Mouse (Mus musculus) intestine, postnatal 0 days (tissue): ENCODE measurements around the gene Mtfr1l. TPM values are rescaled to one million over a fixed set of nuclear protein-coding genes. Genes with fewer than 3 reads are reported as not detected.
A peak's percentile ranks its signal among the peaks of the same experiment; 100 is the strongest.

Source experiments
- ATAC-seq: fragments of 200-750 bp; cut with Nextera tagmentation; 2 replicates; pipeline ENCODE4 v1.8.0; 2017; ENCODE audit warnings: mild to moderate bottlenecking, moderate TSS enrichment, moderate library complexity
- H3K27ac ChIP-seq: fragments of 300-500 bp; sonication (generic); 2 replicates; pipeline ENCODE4 v1.5.1; 2014; ENCODE audit warnings: mild to moderate bottlenecking, low read depth, low read length, moderate library complexity
- H3K27me3 ChIP-seq: fragments of 300-500 bp; sonication (generic); replicated peaks from 2 replicates; pipeline ENCODE4 v1.6.1; 2014; ENCODE audit warnings: low read length, mixed read lengths; ENCODE audit not compliant: control insufficient read depth, insufficient read depth
- H3K36me3 ChIP-seq: fragments of 300-500 bp; sonication (generic); 2 replicates; pipeline ENCODE4 v1.6.1; 2014; ENCODE audit warnings: mild to moderate bottlenecking, moderate library complexity; ENCODE audit not compliant: control insufficient read depth, insufficient read depth
- H3K4me1 ChIP-seq: fragments of 300-500 bp; sonication (generic); replicated peaks from 2 replicates; pipeline ENCODE4 v1.6.1; 2014; ENCODE audit warnings: antibody characterized with exemption, low read length, mixed read lengths; ENCODE audit not compliant: control insufficient read depth, insufficient read depth
- H3K4me2 ChIP-seq: fragments of 300-500 bp; sonication (generic); replicated peaks from 2 replicates; pipeline ENCODE4 v1.6.1; 2014; ENCODE audit warnings: low read depth, mild to moderate bottlenecking, moderate library complexity
- H3K4me3 ChIP-seq: fragments of 300-500 bp; sonication (generic); 2 replicates; pipeline ENCODE4 v1.5.1; 2014; ENCODE audit warnings: low read depth, low read length
- H3K9ac ChIP-seq: fragments of 300-500 bp; sonication (generic); 2 replicates; pipeline ENCODE4 v1.6.1; 2014; ENCODE audit warnings: mild to moderate bottlenecking, low read depth, low read length
- H3K9me3 ChIP-seq: fragments of 300-500 bp; sonication (generic); 2 replicates; pipeline ENCODE4 v1.6.1; 2016; ENCODE audit warnings: mixed run types; ENCODE audit not compliant: control insufficient read depth
- CTCF ChIP-seq: sonication (generic); IDR thresholded peaks from 2 replicates; pipeline ENCODE4 v1.5.1; 2016; ENCODE audit warnings: low read depth, mild to moderate bottlenecking, control low read depth, antibody characterized with exemption, moderate library complexity
- WGBS: fragments of 180-500 bp; shearing (Covaris S2); extraction: QIAGEN DNeasy Blood & Tissue Kit; methylation state at CpG from one replicate; pipeline ENCODE4 v1.1.7; 2014; 5-methylcytosine and 5-hydroxymethylcytosine counted together
- polyA plus RNA-seq: library from polyadenylated mRNA; unstranded; fragments of >200 nt; fragmentation: Nextera tagmentation; extraction: Ambion mirVana; gene quantifications from 2 replicates; pipeline ENCODE4 v1.2.1, GENCODE M21; 2015

Gene Mtfr1l
- polyA plus RNA-seq, 1 experiment from 2014 or later = 84.5 TPM

DNA sequence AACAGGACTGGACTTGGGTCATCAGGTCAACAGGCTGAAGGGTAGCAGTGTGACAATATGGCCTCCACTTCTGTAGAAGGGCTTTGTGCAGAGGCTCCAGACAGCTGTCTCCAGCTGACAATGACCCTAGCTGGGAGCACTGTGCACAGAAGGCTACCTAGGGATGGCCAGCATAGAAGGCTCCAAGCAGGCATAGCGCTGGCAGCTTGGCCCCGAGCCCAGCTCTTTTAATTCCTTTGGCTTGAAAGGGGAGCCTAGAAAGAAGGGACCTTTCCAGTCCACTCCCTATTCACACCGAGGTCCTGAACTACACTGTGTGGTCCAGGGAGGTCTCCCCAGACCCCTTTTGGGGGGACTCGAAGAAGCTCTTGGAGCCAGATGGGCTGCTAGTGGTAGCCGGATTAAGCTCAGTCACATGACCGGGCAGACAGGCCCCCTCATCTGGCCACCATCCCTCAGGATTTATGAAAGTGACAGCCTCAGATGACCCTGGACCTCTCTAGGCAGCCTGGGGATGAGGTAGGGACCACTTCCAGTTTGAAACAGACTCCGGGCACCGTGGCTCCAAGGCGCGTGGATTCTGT is 3.9 kb upstream of the Mtfr1l start:
- Histone ChIP-seq H3K9me3 (no peaks in the 10 kb centered on the region), H3K27ac (no peak overlapping the region; the same call in 1 of the 2 replicates), H3K36me3 (peaks cover 17% of the 10 kb centered on the region), H3K9ac (no peak overlapping the region), H3K4me3 (no peak overlapping the region), H3K4me1 (no peaks in the 10 kb centered on the region), H3K4me2 (no peak overlapping the region), H3K27me3 (no peaks in the 10 kb centered on the region)
- WGBS = 89% methylated on average over 10 of the region's 10 CpGs
- TF ChIP-seq CTCF = no peak
- ATAC-seq = no peak

GRCm38 (mm10) chr4:134535787-134536151 is 582 bp upstream of the Mtfr1l start:
- Histone ChIP-seq H3K4me2 (peak overlapping the region; percentile 96), H3K36me3 (peaks cover 15% of the 10 kb centered on the region), H3K9ac (no peak overlapping the region), H3K27ac (no peak overlapping the region), H3K4me1 (no peaks in the 10 kb centered on the region), H3K4me3 (peak overlapping the region; percentile 82), H3K9me3 (no peaks in the 10 kb centered on the region), H3K27me3 (no peaks in the 10 kb centered on the region)
- 3% methylated on average over 8 of the region's 8 CpGs for WGBS
- ATAC-seq = no peak
- TF ChIP-seq CTCF = no peak

DNA sequence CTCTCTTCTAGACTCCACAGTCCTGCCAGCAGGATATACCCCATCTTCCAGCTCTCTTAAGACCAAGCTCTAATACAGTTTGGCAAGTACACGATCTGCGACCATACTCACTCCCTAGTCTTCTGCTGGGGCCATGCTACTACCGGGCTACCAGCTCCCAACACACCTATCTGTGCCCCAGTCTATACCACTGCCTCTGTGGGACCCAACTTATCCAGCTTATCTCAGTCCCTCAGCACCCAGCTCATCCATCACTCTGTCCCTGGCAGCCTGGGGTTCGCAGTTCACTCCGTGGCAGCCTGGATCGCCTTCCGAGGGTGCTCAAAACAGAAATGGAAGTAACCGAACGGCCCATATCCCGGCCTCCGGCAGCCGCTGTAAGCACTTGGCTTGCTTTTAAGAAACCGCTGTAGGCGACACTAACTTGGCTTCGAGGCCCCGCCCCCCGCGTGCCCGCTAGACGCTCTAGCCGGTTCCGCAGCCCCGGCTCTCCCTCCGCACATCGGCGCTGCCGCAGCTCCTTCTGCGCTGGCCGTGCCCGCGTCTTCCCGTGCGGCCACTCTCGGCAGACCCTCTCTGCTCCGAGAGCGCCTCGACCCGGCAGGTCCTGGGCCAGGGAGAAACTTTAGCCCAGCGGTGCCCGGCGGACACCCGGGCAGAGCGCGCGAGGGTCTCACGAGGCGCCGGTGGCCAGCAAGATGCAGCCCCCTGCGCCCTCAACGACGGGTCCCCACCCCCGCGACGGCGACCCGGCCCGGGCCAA is 882 bp downstream of the Mtfr1l start:
- H3K9me3 ChIP-seq = no peaks in the 10 kb centered on the region
- H3K27ac ChIP-seq = peak overlapping the region; percentile 94
- H3K27me3 ChIP-seq = no peaks in the 10 kb centered on the region
- peak overlapping the region; percentile 96 for H3K4me2 ChIP-seq
- 0 out of 2 replicates have a peak, but pooled peaks have one; percentile 12 for TF ChIP-seq CTCF
- under 1% methylated on average over 54 of the region's 57 CpGs for WGBS
- H3K4me1 ChIP-seq = no peaks in the 10 kb centered on the region
- H3K36me3 ChIP-seq = peaks cover 27% of the 10 kb centered on the region
- H3K4me3 ChIP-seq = peak overlapping the region; percentile 82
- ATAC-seq = peak; percentile 9; the same call in 1 of the 2 replicates
- peak overlapping the region; percentile 94 for H3K9ac ChIP-seq

DNA sequence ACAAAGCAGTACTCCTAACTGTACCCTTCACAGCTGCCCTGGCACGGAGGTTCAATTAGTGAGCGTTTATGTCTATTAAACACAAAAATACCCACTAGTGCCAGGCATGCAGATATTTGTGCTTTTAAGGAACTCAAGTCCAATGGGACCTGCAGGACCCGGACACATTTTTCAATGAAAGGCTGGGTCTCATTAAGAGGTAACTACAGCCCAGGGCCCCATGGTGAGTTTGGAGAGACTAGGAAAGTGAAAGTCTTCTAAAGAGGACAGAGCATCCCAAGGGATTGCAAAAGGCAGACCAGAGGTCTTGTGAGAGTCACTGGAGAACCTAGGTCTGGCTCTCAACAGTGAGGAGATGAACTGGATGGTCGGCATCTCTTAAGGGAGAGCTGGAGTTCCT is 1.8 kb downstream of the Mtfr1l start:
- WGBS = 85% methylated on average over 4 of the region's 4 CpGs
- H3K4me3 ChIP-seq = no peak overlapping the region; the same call in 1 of the 2 replicates

DNA sequence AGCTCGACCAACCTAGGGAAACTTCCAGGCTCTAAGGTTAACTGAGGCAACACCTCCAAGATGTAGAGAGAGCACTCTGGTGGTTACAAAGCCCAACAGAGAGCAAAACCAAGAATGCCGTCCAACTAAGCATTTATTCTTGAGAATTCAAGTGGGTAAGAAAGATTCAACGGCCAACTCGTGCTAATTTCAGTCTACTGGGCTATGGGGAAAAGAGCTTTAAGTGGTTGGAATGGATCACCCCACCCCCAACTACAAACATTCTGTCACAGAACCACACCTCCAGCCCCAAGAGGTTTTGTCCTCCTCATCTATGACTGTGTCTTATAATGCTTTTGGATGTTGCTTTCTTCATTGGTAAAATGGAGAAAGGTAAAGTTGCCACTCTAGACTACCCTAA is 2.3 kb downstream of the Mtfr1l start:
- Histone ChIP-seq H3K9me3 (no peaks in the 10 kb centered on the region), H3K36me3 (peaks cover 34% of the 10 kb centered on the region), H3K4me3 (no peak overlapping the region), H3K4me1 (no peaks in the 10 kb centered on the region), H3K27me3 (no peaks in the 10 kb centered on the region), H3K9ac (no peak overlapping the region), H3K27ac (no peak overlapping the region), H3K4me2 (no peak overlapping the region)
- ATAC-seq = no peak
- no peak for TF ChIP-seq CTCF
- WGBS = 65% methylated on average over 4 of the region's 4 CpGs

More for the DNA sequence above, 1.8 kb downstream of the Mtfr1l start:
- no peak overlapping the region for H3K27ac ChIP-seq
- H3K9me3 ChIP-seq = no peaks in the 10 kb centered on the region
- peaks cover 30% of the 10 kb centered on the region for H3K36me3 ChIP-seq
- no peak overlapping the region for H3K9ac ChIP-seq
- H3K27me3 ChIP-seq = no peaks in the 10 kb centered on the region
- H3K4me1 ChIP-seq = no peaks in the 10 kb centered on the region
- TF ChIP-seq CTCF = no peak
- ATAC-seq = no peak
- peak overlapping the region; percentile 96 for H3K4me2 ChIP-seq

- Histone ChIP-seq H3K27ac (no peak overlapping the region), H3K9me3 (no peaks in the 10 kb centered on the region), H3K9ac (no peak overlapping the region), H3K27me3 (no peaks in the 10 kb centered on the region), H3K36me3 (peaks cover 68% of the 10 kb centered on the region), H3K4me2 (no peak overlapping the region), H3K4me1 (no peaks in the 10 kb centered on the region), H3K4me3 (no peak overlapping the region)
- WGBS = 62% methylated on average over 5 of the region's 5 CpGs
- TF ChIP-seq CTCF = no peak
- ATAC-seq = no peak
Observed at GRCm38 (mm10) chr4:134526220-134526619, 9.0 kb downstream of the Mtfr1l start.
